In genomic region chr14:104460325-104461285, GRCm38 (mm10) we compare ENCODE assay signal across 9 mouse cellular contexts. TPM values are rescaled to one million over a fixed set of nuclear protein-coding genes. Genes with fewer than 3 reads are reported as not detected.
A peak's percentile ranks its signal among the peaks of the same experiment; 100 is the strongest.
DNase-seq lines count a peak whose midpoint lies in the region; ATAC-seq lines count a peak whose summit lies in the region.
"Had no signal": no experiment of that assay in that cellular context is flagged by ENCODE, and none has a peak within 500 bp of the region (broad histone marks: within the 10 kb centered on the region; RNA-seq: fewer than 3 reads in every experiment).

No protein-coding gene starts in this region.

- no peak for DNase-seq in heart, postnatal 36 days
- peak; percentile 88 for DNase-seq in ZHBTc4 (ENCODE audit: low read depth, low spot score)
- peak; percentile 91 for DNase-seq in hindbrain, embryonic 11.5 days (ENCODE audit: low spot score)
- no peak for DNase-seq in spleen, postnatal 36 days (ENCODE audit: low spot score in 2 of 2)
- no peak for DNase-seq in frontal cortex, postnatal 25 days (ENCODE audit: low spot score in 2 of 2)

- peak overlapping the region; percentile 36 for H3K4me3 ChIP-seq in heart, embryonic 13.5 days
- H3K4me3 ChIP-seq in hindbrain, embryonic 11.5 days (ENCODE audit: low read depth, low read length) = peak overlapping the region; percentile 32
- peak overlapping the region; percentile 28 for H3K4me3 ChIP-seq in midbrain, embryonic 15.5 days

- intact Hi-C loops in heart, postnatal 36 days (cut with DNase I) = loop anchor here (10.0 kb wide), 2 partner anchors 354 to 746 kb away; no protein-coding TSS in a partner anchor

- no peak overlapping the region for H3K27ac ChIP-seq in heart, embryonic 13.5 days (replicated peaks)
- no peak overlapping the region for H3K27ac ChIP-seq in hindbrain, embryonic 11.5 days (ENCODE audit: low read depth, low read length)
- H3K27ac ChIP-seq in midbrain, embryonic 15.5 days = peak overlapping the region; percentile 69

- peaks cover 11% of the 10 kb centered on the region for H3K4me1 ChIP-seq in heart, embryonic 13.5 days
- H3K4me1 ChIP-seq in hindbrain, embryonic 11.5 days (replicated peaks; ENCODE audit: control insufficient read depth, insufficient read depth, low read length) = no peaks in the 10 kb centered on the region
- H3K4me1 ChIP-seq in midbrain, embryonic 15.5 days = peaks cover 12% of the 10 kb centered on the region

- WGBS in heart, embryonic 13.5 days = under 1% methylated on average over 54 of the region's 59 CpGs
- under 1% methylated on average over 54 of the region's 59 CpGs for WGBS in hindbrain, embryonic 11.5 days
- WGBS in midbrain, embryonic 15.5 days = under 1% methylated on average over 59 of the region's 59 CpGs

- no peak for ATAC-seq in heart, embryonic 13.5 days (ENCODE audit: extremely low read depth, insufficient number of reproducible peaks, low FRiP score, low TSS enrichment)
- peak; percentile 94 for ATAC-seq in hindbrain, embryonic 11.5 days (ENCODE audit: low FRiP score)
- ATAC-seq in midbrain, embryonic 15.5 days (replicated peaks) = peak; percentile 89
- no peak for ATAC-seq in activated CD4-positive, CD25-positive, alpha-beta regulatory T cell, adult 4 months

- H3K9ac ChIP-seq in heart, embryonic 13.5 days = no peak overlapping the region
- no peak overlapping the region; the same call in 1 of the 2 replicates for H3K9ac ChIP-seq in hindbrain, embryonic 11.5 days (ENCODE audit: low read depth, low read length)
- H3K9ac ChIP-seq in midbrain, embryonic 15.5 days = no peak overlapping the region

- no peaks in the 10 kb centered on the region for H3K9me3 ChIP-seq in heart, embryonic 13.5 days
- H3K9me3 ChIP-seq in hindbrain, embryonic 11.5 days (ENCODE audit: control insufficient read depth, low read length) = no peaks in the 10 kb centered on the region
- no peaks in the 10 kb centered on the region for H3K9me3 ChIP-seq in midbrain, embryonic 15.5 days

- H3K36me3 ChIP-seq in heart, embryonic 13.5 days = no peaks in the 10 kb centered on the region
- no peaks in the 10 kb centered on the region for H3K36me3 ChIP-seq in hindbrain, embryonic 11.5 days (ENCODE audit: control insufficient read depth, insufficient read depth, low read length)
- H3K36me3 ChIP-seq in midbrain, embryonic 15.5 days (replicated peaks) = no peaks in the 10 kb centered on the region

- H3K27me3 ChIP-seq in heart, embryonic 13.5 days (replicated peaks) = peaks cover 85% of the 10 kb centered on the region
- peaks cover 53% of the 10 kb centered on the region for H3K27me3 ChIP-seq in hindbrain, embryonic 11.5 days (ENCODE audit: control insufficient read depth, insufficient read depth, low read length)
- peaks cover 51% of the 10 kb centered on the region for H3K27me3 ChIP-seq in midbrain, embryonic 15.5 days (replicated peaks)

- peak overlapping the region; percentile 57 for H3K4me2 ChIP-seq in heart, embryonic 13.5 days
- H3K4me2 ChIP-seq in hindbrain, embryonic 11.5 days (replicated peaks; ENCODE audit: low read depth, low read length) = peak overlapping the region; percentile 63
- peak overlapping the region; percentile 54 for H3K4me2 ChIP-seq in midbrain, embryonic 15.5 days

RNA-seq across cellular contexts. Expression of gene Pou4f1, which starts 7.2 kb away (rescaled TPM):
- polyA plus RNA-seq in heart, embryonic 13.5 days (2015; fragmentation: Nextera tagmentation; extraction: Ambion mirVana) = 0.12 and 0.25 TPM in 2 replicates
- under 1 TPM; 0.06 to 0.08 TPM for total RNA-seq in heart, postnatal 36 days (2021)
- polyA plus RNA-seq in hindbrain, embryonic 11.5 days (2014; fragmentation: Nextera tagmentation; extraction: Ambion mirVana) = 56.5 and 71.1 TPM in 2 replicates
- 66.1 and 70.7 TPM in 2 replicates for polyA plus RNA-seq in midbrain, embryonic 15.5 days (2015; fragmentation: Nextera tagmentation; extraction: Ambion mirVana)
- 1 to 10 TPM in 1 of 2 experiments, under 1 TPM in 1; 0.90 to 1.9 TPM for polyA plus RNA-seq in activated CD4-positive, CD25-positive, alpha-beta regulatory T cell, adult 4 months (2017; shearing (Covaris generic))
- total RNA-seq: common myeloid progenitor, adult 5-6 weeks had no signal

Comparison
In these comparisons a context has a peak if more than half of its experiments do, and no peak if none do; other contexts are left out.
1. ATAC-seq: peak in hindbrain, embryonic 11.5 days (single experiment) and midbrain, embryonic 15.5 days (single experiment); none in heart, embryonic 13.5 days (single experiment) and activated CD4-positive, CD25-positive, alpha-beta regulatory T cell, adult 4 months (single experiment).
2. DNase-seq: peak in ZHBTc4 (single experiment) and hindbrain, embryonic 11.5 days (single experiment); none in heart, postnatal 36 days (0 of 2), spleen, postnatal 36 days (0 of 2) and frontal cortex, postnatal 25 days (0 of 2).
3. RNA of gene Pou4f1, which starts 7.2 kb away (polyA plus RNA-seq): 66.1 to 70.7 TPM in midbrain, embryonic 15.5 days and 56.5 to 71.1 TPM in hindbrain, embryonic 11.5 days; 0.90 to 1.9 TPM in activated CD4-positive, CD25-positive, alpha-beta regulatory T cell, adult 4 months and 0.12 to 0.25 TPM in heart, embryonic 13.5 days; every median in the first group is over 10 times any median in the second.
4. Peak in every context shown above with its lines, with median percentiles within 50 percentile points of each other: H3K4me2 ChIP-seq and H3K4me3 ChIP-seq.